22 mouse cellular contexts compared by ENCODE assay signal in the genomic region with DNA sequence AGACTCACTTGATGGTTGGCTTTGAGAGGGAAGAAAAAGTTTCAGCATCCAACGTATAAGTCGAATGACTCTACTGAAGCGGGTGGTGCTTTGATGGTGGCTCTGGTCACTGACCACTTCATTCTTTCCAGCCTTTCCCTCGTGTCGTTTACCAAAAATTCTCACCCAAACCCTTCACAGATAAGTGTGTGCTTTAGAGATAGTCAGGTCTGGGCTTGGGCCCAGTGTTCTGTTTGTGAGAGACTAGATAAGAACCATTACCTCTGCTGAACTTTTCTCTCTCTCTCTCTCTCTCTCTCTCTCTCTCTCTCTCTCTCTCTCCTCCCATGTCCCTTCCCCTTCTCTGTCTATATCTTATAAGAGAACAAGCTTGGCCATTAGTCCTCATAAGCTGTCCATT.
DNase-seq lines count a peak whose midpoint lies in the region; ATAC-seq and TF ChIP-seq lines count a peak whose summit lies in the region.
"Had no signal": no experiment of that assay in that cellular context is flagged by ENCODE, and none has a peak within 500 bp of the region (broad histone marks: within the 10 kb centered on the region; RNA-seq: fewer than 3 reads in every experiment).

No protein-coding gene starts in this region.

- no peaks in the 10 kb centered on the region for H3K27me3 ChIP-seq in heart, embryonic 12.5 days (replicated peaks)
- H3K27me3 ChIP-seq in liver, embryonic 11.5 days (replicated peaks; ENCODE audit: control insufficient read depth, insufficient read depth, low read length), result no peaks in the 10 kb centered on the region
- H3K27me3 ChIP-seq in liver, postnatal 0 days (ENCODE audit: insufficient read depth, low read length), result no peaks in the 10 kb centered on the region
- H3K27me3 ChIP-seq: embryonic facial prominence, embryonic 13.5 days; embryonic facial prominence, embryonic 15.5 days; forebrain, embryonic 12.5 days had no signal

- H3K36me3 ChIP-seq in heart, embryonic 12.5 days, result no peaks in the 10 kb centered on the region
- no peaks in the 10 kb centered on the region for H3K36me3 ChIP-seq in liver, embryonic 11.5 days (ENCODE audit: control insufficient read depth, insufficient read depth, low read length)
- no peaks in the 10 kb centered on the region for H3K36me3 ChIP-seq in liver, postnatal 0 days (replicated peaks; ENCODE audit: insufficient read depth, low read length)
- H3K36me3 ChIP-seq: embryonic facial prominence, embryonic 13.5 days; embryonic facial prominence, embryonic 15.5 days; forebrain, embryonic 10.5 days; forebrain, embryonic 12.5 days had no signal

- no peak overlapping the region for H3K4me2 ChIP-seq in heart, embryonic 12.5 days
- no peak overlapping the region for H3K4me2 ChIP-seq in liver, embryonic 11.5 days
- no peak overlapping the region for H3K4me2 ChIP-seq in liver, postnatal 0 days (ENCODE audit: low read depth, low read length)
- H3K4me2 ChIP-seq: embryonic facial prominence, embryonic 13.5 days; embryonic facial prominence, embryonic 15.5 days; forebrain, embryonic 12.5 days had no signal

- no peaks in the 10 kb centered on the region for H3K9me3 ChIP-seq in heart, embryonic 12.5 days (replicated peaks)
- no peaks in the 10 kb centered on the region for H3K9me3 ChIP-seq in liver, embryonic 11.5 days (ENCODE audit: control insufficient read depth, low read length)
- H3K9me3 ChIP-seq in liver, postnatal 0 days (ENCODE audit: low read length), result peaks cover 3% of the 10 kb centered on the region; the same call in 1 of the 2 replicates
- H3K9me3 ChIP-seq: embryonic facial prominence, embryonic 13.5 days; embryonic facial prominence, embryonic 15.5 days; forebrain, embryonic 10.5 days; forebrain, embryonic 12.5 days had no signal

- no peak for TF ChIP-seq EP300 in liver, postnatal 0 days (IDR thresholded peaks at IDR 0.05; ENCODE audit: low read depth)

- H3K27ac ChIP-seq in heart, embryonic 12.5 days (ENCODE audit: poor library complexity, severe bottlenecking), result no peak overlapping the region
- H3K27ac ChIP-seq in liver, embryonic 11.5 days (ENCODE audit: low read depth, low read length), result no peak overlapping the region
- no peak overlapping the region for H3K27ac ChIP-seq in liver, postnatal 0 days (ENCODE audit: low read depth)
- H3K27ac ChIP-seq: embryonic facial prominence, embryonic 13.5 days; embryonic facial prominence, embryonic 15.5 days; forebrain, embryonic 10.5 days; forebrain, embryonic 12.5 days had no signal

- no peaks in the 10 kb centered on the region for H3K4me1 ChIP-seq in heart, embryonic 12.5 days (replicated peaks)
- no peaks in the 10 kb centered on the region for H3K4me1 ChIP-seq in liver, embryonic 11.5 days (replicated peaks; ENCODE audit: control insufficient read depth, insufficient read depth, low read length)
- H3K4me1 ChIP-seq in liver, postnatal 0 days (ENCODE audit: insufficient read depth), result no peaks in the 10 kb centered on the region
- H3K4me1 ChIP-seq: embryonic facial prominence, embryonic 13.5 days; embryonic facial prominence, embryonic 15.5 days; forebrain, embryonic 12.5 days had no signal

- intact Hi-C loops in heart, postnatal 36 days (cut with DNase I), result no loop called here

- 46% methylated on average over 5 of the region's 5 CpGs for WGBS in heart, embryonic 12.5 days
- 55% methylated on average over 5 of the region's 5 CpGs for WGBS in liver, embryonic 11.5 days
- 68% methylated on average over 5 of the region's 5 CpGs for WGBS in liver, postnatal 0 days (ENCODE audit: insufficient replicate concordance)

- peak; percentile 13 for DNase-seq in heart, adult 8-10 months (ENCODE audit: low spot score)
- DNase-seq in heart, postnatal 36 days, result no peak
- DNase-seq in heart, adult 9 months (ENCODE audit: low spot score in 2 of 2), result no peak
- no peak for DNase-seq in liver, embryonic 11.5 days (ENCODE audit: low spot score)
- DNase-seq in liver, postnatal 0 days, result no peak
- DNase-seq: adrenal gland, adult 2 months; adrenal gland, postnatal 10 days; adrenal gland, postnatal 25 days; cerebellum, adult 11 months; cerebellum, adult 18-20 months; cerebellum, adult 8-10 months; cerebellum, adult 9-11 months; cerebellum, postnatal 14 days; cerebellum, postnatal 36 days; embryo, embryonic 11 days had no signal

- no peak for TF ChIP-seq CTCF in liver, postnatal 0 days (IDR thresholded peaks at IDR 0.05; ENCODE audit: low read depth)

- no peak overlapping the region for H3K9ac ChIP-seq in heart, embryonic 12.5 days
- no peak overlapping the region for H3K9ac ChIP-seq in liver, embryonic 11.5 days (ENCODE audit: low read depth, low read length)
- H3K9ac ChIP-seq in liver, postnatal 0 days (replicated peaks), result no peak overlapping the region
- H3K9ac ChIP-seq: embryonic facial prominence, embryonic 13.5 days; embryonic facial prominence, embryonic 15.5 days; forebrain, embryonic 12.5 days had no signal

- H3K4me3 ChIP-seq in heart, embryonic 12.5 days, result no peak overlapping the region
- no peak overlapping the region for H3K4me3 ChIP-seq in liver, embryonic 11.5 days (ENCODE audit: low read depth, low read length)
- H3K4me3 ChIP-seq in liver, postnatal 0 days (ENCODE audit: low read depth, low read length), result no peak overlapping the region
- H3K4me3 ChIP-seq: embryonic facial prominence, embryonic 13.5 days; embryonic facial prominence, embryonic 15.5 days; erythroblast, embryonic 14.5 days; forebrain, embryonic 10.5 days; forebrain, embryonic 12.5 days had no signal

- ATAC-seq in heart, embryonic 12.5 days (ENCODE audit: insufficient number of reproducible peaks, low FRiP score), result peak; percentile 82
- peak; percentile 71 for ATAC-seq in liver, embryonic 11.5 days (replicated peaks; ENCODE audit: low FRiP score)
- ATAC-seq in liver, postnatal 0 days, result no peak
- ATAC-seq: forebrain, embryonic 14.5 days had no signal
